Mouse (Mus musculus): ENCODE results near the gene Ifrd1.

Gene Ifrd1

GRCm38 (mm10) chr12:40239161-40239560, 9.1 kb downstream of the Ifrd1 start:
- DNase-seq: no peak

- no peak for DNase-seq
Observed at GRCm38 (mm10) chr12:40232231-40232630, 16.1 kb downstream of the Ifrd1 start.

DNA sequence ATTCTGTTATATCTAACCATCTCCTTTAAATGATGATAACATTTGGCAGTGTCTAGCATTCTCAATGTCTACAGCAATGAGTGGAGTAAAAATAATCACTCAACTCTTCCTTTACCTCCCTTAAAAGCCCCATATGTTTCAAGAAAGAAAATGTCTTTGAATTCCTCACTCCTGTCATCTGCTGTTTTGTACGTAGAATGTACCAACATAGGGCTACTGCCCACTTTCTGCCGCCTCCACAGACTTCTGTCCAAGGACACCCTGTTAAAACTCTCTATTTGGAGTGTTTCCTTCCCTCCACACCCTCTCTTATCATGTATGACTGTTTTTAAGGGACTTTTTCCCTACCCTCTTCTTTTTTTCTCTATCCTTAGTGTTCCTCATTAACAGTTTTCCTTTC, 16.7 kb downstream of the Ifrd1 start:
- DNase-seq: no peak

DNA sequence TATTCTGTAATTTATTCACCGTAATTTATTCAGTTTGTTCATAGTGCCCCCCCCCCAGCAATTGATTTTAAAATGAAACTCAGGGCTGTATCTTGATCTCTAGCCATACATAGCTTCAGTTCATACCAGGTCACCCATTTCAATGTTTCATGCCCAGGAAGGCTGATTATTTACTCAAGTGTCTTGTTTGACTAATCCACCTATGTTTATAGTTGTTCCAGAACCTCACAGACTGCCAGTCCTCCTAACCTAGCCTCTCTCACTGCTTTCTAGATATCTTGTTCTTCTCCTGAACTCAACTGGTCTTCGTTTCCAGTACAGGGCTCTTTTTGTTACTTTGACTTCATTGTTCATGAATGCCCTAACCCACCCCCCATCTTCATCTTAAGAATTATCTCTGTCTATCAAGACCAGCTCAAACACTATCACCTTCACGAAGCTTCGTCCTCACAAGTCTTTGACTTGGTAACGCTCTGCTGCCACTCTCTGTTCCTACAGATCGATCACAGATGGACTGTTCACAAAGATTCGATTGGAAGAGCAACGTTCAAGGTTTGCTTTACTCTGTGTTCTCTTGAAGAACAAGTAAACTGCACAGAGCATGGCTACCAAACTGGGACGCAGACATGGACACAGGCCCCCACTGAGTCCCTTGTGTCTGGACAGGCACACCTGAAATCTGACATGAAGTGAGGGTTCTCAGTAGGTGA, 24.0 kb downstream of the Ifrd1 start:
- no peak for DNase-seq

DNA sequence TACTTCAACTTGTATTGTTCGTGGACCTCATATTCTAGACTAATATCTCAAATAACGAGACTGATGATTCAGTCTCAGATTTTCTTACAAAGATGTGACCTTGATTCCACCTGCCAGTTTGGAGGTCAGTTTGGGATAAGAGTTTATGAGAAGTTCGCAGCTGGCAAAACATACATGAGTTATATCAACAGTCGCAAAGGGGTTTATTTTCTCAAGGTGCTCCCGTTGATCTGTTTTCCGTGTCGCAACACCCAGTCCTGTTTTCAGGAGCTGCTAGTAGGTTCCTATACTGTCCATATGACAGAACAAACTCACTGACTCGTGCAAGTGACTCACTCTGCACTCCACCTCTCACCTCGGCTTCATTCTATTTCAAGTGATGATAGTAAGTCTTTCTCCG, 24.6 kb downstream of the Ifrd1 start:
- DNase-seq: no peak

DNA sequence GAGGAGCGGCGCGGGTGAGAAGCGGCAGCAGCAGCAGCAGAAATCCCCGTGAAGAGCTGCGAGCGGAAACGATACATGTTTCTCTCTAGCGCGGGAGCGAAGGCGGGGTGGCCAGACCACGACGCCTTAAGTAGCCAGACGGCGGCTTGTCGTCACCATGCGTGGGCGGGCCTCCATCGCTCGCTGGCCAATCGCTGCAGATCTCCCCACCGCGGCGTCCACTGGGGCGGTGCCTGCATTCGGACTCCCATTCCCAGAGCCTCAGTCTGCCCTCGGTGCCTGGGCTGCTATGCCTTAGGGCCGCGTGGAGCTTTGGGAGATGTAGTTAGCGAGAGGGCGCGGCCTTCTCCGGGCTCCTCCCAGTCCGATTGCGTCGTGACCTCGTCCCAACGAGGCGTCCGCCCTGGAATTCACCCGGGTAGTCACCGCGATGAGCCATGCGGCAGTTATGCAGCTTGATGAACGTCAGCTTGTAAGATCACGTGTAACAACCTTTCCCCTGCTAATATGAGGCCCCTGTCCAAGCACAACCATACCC, 25.2 kb downstream of the Ifrd1 start:
- peak; percentile 100 for DNase-seq

DNA sequence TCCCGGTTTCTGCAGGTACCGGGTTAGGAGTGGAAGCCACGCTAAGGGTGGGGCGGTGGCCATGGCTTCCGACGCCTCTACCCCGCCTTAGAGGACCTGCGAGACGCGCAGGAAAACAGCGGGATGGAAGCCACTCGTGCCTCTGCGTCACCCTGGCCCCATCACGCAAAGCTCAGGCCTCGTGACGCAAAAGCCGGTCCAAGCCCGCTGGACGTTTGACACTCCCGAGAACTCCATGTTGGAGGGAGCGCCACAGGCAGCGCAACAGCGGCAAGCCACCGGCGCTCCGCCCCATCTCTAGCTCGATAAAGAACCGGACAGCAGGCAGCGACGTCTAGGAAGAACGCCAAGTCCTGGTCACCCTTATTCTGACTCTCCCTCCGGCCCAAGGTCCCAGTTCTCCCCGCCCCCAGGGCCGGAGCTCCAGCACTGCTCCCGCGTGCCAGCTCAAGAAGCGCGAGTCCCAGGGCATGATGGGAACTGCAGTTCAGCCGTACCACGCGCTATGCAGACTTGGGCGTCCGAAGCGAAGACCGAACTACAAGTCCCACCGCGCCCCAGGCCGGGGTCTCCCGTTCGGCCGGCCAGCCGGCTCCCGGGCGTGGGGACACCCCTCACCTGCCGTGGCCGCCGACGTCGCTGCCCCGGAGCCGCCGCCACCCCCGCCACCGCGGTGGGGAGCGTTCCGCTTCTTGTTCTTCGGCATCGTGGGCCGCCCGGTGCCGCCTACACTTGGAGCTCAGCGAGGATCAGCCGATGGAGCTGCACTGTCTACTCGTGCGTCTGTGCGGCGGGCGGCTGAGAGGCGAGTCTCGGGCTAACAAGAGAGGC, 25.8 kb downstream of the Ifrd1 start:
- DNase-seq: peak; percentile 94

- DNase-seq: no peak
Observed at GRCm38 (mm10) chr12:40221611-40222010, 26.7 kb downstream of the Ifrd1 start.

- no peak for DNase-seq
Observed at GRCm38 (mm10) chr12:40220896-40221295, 27.4 kb downstream of the Ifrd1 start.

- no peak for DNase-seq
Observed at GRCm38 (mm10) chr12:40220001-40220570, 28.2 kb downstream of the Ifrd1 start.

- no peak for DNase-seq
Observed at GRCm38 (mm10) chr12:40218430-40218945, 29.8 kb downstream of the Ifrd1 start.

DNA sequence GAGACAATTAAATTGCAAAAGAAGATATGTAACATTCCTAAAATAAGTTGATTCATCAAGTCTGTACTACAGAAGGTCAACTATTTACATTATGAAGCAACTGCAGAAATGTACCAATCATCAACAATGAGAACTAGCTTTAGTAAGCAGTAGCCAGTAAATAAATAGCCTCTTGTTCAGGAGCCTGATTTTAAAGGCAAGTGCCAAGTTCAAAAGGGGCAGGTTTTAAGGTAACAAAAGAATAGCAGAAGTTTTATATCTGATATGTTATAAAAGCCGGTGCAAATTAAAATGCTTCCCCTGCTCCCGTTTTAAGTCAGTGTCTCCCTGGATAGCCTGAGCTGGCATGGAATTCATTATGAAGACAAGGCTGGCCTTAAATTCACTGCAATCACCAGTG, 30.5 kb downstream of the Ifrd1 start:
- DNase-seq: no peak

- DNase-seq: no peak
Observed at GRCm38 (mm10) chr12:40214888-40215876, 33.1 kb downstream of the Ifrd1 start.

GRCm38 (mm10) chr12:40209049-40209448, 39.3 kb downstream of the Ifrd1 start:
- no peak for DNase-seq

DNA sequence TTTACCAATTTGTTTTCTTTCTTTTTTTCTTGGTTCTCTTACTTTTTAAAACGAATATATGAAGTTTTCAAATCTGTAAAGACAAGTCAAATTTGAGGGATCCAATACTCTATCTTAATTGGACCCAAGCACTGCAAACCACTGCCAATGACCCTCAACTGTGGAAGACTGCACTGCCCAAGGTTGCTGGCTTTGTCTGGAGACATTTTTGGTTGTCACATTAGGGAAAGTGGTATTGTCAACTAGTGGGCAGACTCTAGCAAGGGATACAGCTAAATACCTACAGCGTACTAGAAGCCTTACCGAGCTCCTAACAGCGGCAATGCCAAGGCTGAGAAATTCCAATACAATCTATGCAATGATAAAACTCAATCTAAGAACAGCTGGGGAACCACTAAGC, 40.4 kb downstream of the Ifrd1 start:
- DNase-seq: no peak

DNA sequence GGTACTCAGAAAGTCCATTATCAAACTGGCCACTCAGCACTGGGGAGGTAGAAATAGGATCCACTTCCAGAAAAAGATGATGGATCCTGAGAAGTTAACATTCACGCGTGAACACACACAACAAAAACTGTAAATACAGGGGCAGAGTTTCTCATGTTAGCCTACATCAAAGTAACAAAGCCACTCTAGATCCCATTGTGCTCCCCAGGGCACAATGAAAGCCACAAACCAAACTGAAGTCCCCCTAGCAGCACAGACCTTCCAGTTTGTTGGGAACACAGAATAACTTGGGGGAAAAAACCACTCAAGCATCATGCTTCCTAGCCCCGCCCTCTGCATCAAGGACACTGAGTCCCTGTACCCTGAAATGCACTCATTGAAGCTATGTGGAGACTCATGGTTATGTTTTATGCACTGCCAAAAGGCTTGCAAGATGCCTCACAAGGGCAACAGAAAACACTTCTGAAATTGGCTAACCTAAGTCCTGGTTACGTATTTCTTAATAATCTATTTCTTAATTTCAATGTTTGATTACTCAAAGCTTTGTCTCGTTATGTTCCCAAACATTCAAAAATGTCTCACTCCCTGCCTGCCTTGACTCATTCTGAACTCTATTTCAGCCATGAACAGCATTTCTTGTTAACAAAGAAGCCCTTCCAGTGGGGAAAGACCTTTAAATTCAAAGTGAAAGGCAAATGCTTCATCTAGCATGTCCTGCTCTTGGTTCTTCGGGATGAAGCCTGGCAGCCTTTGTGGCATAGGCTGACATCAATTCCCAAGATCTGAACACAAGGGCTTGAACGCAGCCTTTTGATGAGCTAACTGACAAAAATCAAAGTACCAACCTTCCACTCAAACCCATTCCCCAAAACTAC, 45.9 kb downstream of the Ifrd1 start:
- DNase-seq: no peak

DNA sequence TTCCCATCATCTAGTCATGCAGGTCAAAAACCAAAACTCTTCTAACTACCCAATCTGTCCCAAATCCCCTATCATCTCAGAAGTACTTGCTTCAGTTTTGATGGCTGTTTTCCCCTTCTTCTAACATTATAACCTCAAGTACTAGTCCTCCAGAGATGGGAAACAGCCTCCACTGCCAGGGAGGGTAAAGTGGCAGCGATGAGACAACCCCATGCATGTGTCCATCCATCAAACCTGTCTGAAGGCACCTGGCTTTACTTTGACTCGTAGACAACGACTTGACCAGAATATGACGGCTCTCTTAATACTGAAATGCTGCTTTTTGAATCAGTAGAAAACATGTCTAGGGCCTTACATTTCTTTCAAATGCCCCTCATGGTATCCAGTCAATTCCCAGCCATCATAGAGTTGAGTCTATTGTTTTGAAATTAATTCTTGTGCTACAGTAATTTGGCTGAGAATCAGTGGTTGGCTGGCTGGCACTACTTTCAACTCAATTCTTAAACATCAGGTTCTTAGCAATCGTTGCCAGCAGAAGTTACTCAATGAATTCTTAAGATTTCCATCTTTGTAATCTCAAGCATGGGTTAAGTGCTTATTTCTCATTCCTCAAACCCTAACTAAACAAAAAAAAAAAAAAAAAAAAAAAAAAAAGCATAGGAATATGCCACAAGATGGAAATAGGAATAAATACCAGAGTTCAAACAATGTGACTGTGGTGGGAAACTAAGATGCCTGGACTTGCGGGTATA, 47.6 kb downstream of the Ifrd1 start:
- no peak for DNase-seq

GRCm38 (mm10) chr12:40199795-40200402, 48.4 kb downstream of the Ifrd1 start:
- DNase-seq: peak; percentile 62

DNA sequence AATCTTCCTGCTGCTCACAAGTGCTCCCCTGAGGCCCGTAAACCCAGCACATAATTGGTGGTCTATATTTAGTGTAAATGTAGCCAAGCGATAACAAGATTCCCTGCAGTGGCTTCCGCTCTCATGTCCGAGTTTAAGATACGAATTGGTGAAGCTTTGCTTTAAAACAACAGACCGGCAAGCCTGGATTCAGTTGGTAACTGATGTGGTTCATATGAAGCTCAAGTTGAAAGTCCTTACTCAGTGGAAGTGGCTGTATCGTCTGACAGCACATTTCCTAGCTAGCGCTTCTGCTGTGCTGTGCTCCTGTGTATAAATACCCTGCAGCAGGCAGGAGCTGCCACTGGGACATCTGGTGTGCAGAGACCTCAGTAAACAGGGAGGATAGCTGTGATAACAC, 49.0 kb downstream of the Ifrd1 start, which contains the start of gene Lsmem1:
Lsmem1 (minus strand) TSS at position 189 of the 400 bp plus-strand sequence.
- no peak for DNase-seq

DNA sequence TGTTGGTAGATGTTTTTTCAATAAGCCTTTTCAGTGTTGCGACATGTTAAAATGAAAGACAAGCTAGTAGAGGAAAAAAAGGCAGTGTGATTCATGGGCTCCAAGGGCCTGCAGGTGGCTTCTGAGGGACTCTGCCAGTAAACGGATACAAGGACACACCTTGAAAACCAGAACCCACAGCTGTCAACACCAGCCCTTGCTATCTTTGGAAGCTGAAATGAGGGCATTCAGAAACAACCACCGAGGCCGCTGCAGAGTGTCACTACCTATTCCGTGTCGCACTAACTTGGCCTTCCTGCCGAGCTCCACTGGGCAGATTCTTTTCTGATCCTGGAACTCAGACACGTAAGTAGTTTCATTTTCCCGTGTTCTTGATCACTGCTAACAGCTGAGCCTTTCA, 49.9 kb downstream of the Ifrd1 start:
- DNase-seq: no peak
